Mouse (Mus musculus) liver, embryonic 16.5 days (tissue): Measurements from ENCODE around the gene Hist1h2bq. TPM values are rescaled to one million over a fixed set of nuclear protein-coding genes. Genes with fewer than 3 reads are reported as not detected.

Source experiments
- microRNA-seq: library from miRNA; unstranded; fragments of <30 nt; microRNA quantifications from one replicate; pipeline ENCODE4, GENCODE M21; 2016
- polyA plus RNA-seq: library from polyadenylated mRNA; unstranded; fragments of >200 nt; fragmentation: Nextera tagmentation; extraction: Ambion mirVana; gene quantifications from 2 replicates; pipeline ENCODE4 v1.2.1, GENCODE M21; 2015

Hist1h2bq gene
- polyA plus RNA-seq, 1 experiment from 2014 or later, result 25.4 TPM

Small RNA genes within 50 kb of the gene (microRNA-seq; reads per million reads assigned to microRNA genes)
- gene Gm19658 (not detected), gene Gm44346 (not detected), gene Gm44466 (not detected)

Other genes with a start within 250 kb of the Hist1h2bq start
- gene Olfr1364, start 228.4 kb downstream of the Hist1h2bq start, polyA plus RNA-seq, result not detected in 2 replicates
- gene Olfr1362, start 196.2 kb downstream of the Hist1h2bq start, polyA plus RNA-seq, result not detected in 2 replicates
- gene Olfr11, start 167.7 kb downstream of the Hist1h2bq start, polyA plus RNA-seq, result not detected in 2 replicates
- not detected in 2 replicates for gene Olfr1361, start 146.8 kb downstream of the Hist1h2bq start, polyA plus RNA-seq
- not detected in 2 replicates for gene Olfr1360, start 132.8 kb downstream of the Hist1h2bq start, polyA plus RNA-seq
- not detected in 2 replicates for gene Olfr1359, start 112.1 kb downstream of the Hist1h2bq start, polyA plus RNA-seq
- gene Hist1h2bl, start 94.1 kb downstream of the Hist1h2bq start, polyA plus RNA-seq, result 3.5 and 6.2 TPM in 2 replicates
- 18.6 and 20.0 TPM in 2 replicates for gene Hist1h2ai, start 93.8 kb downstream of the Hist1h2bq start, polyA plus RNA-seq
- 4.4 and 13.9 TPM in 2 replicates for gene Hist1h3h, start 92.5 kb downstream of the Hist1h2bq start, polyA plus RNA-seq
- 5.9 and 9.8 TPM in 2 replicates for gene Hist1h2bm, start 88.2 kb downstream of the Hist1h2bq start, polyA plus RNA-seq
- gene Hist1h4j, start 75.1 kb downstream of the Hist1h2bq start, polyA plus RNA-seq, result 0.99 and 1.0 TPM in 2 replicates
- gene Hist1h4k, start 59.7 kb downstream of the Hist1h2bq start, polyA plus RNA-seq, result 5.0 and 6.3 TPM in 2 replicates
- gene Hist1h2ak, start 56.4 kb downstream of the Hist1h2bq start, polyA plus RNA-seq, result 40.9 and 50.2 TPM in 2 replicates
- gene Hist1h2bn, start 56.1 kb downstream of the Hist1h2bq start, polyA plus RNA-seq, result 8.1 and 12.9 TPM in 2 replicates
- gene Hist1h1b, start 29.6 kb downstream of the Hist1h2bq start, polyA plus RNA-seq, result 22.9 and 30.4 TPM in 2 replicates
- gene Hist1h3i, start 26.8 kb downstream of the Hist1h2bq start, polyA plus RNA-seq, result 158 and 190 TPM in 2 replicates
- 10.1 and 14.1 TPM in 2 replicates for gene Hist1h2an, start 23.0 kb downstream of the Hist1h2bq start, polyA plus RNA-seq
- gene Hist1h2bp, start 22.7 kb downstream of the Hist1h2bq start, polyA plus RNA-seq, result 3.8 and 7.6 TPM in 2 replicates
- 2.1 TPM in 1 of 2 replicates, not detected in the other for gene Hist1h2ao, start 268 bp upstream of the Hist1h2bq start, polyA plus RNA-seq
- gene Hist1h4m, start 1.5 kb upstream of the Hist1h2bq start, polyA plus RNA-seq, result not detected in 2 replicates
- gene Hist1h4n, start 22.0 kb upstream of the Hist1h2bq start, polyA plus RNA-seq, result 25.5 and 40.3 TPM in 2 replicates
- gene Hist1h2ap, start 23.3 kb upstream of the Hist1h2bq start, polyA plus RNA-seq, result 3,914 and 4,206 TPM in 2 replicates
- gene Hist1h2br, start 23.5 kb upstream of the Hist1h2bq start, polyA plus RNA-seq, result 24.7 and 33.6 TPM in 2 replicates
- gene Zfp184, start 134.9 kb upstream of the Hist1h2bq start, polyA plus RNA-seq, result 0.55 and 0.56 TPM in 2 replicates
- gene Pom121l2, start 171.0 kb upstream of the Hist1h2bq start, polyA plus RNA-seq, result not detected in 2 replicates
- gene Prss16, start 199.5 kb upstream of the Hist1h2bq start, polyA plus RNA-seq, result 0.54 and 0.72 TPM in 2 replicates
- 13.7 and 18.8 TPM in 2 replicates for gene Hist1h2ah, start 225.4 kb upstream of the Hist1h2bq start, polyA plus RNA-seq
- 2.9 and 4.7 TPM in 2 replicates for gene Hist1h2bk, start 225.7 kb upstream of the Hist1h2bq start, polyA plus RNA-seq
- 47.5 and 58.3 TPM in 2 replicates for gene Hist1h4i, start 231.2 kb upstream of the Hist1h2bq start, polyA plus RNA-seq
- gene Hist1h2ag, start 232.7 kb upstream of the Hist1h2bq start, polyA plus RNA-seq, result 13.1 and 20.8 TPM in 2 replicates
- 13.4 and 22.7 TPM in 2 replicates for gene Hist1h2bj, start 233.0 kb upstream of the Hist1h2bq start, polyA plus RNA-seq